Mouse (Mus musculus) megakaryocyte, embryonic 14.5 days (primary cell): ENCODE measurements around the gene Atg2a. TPM values are rescaled to one million over a fixed set of nuclear protein-coding genes. Genes with fewer than 3 reads are reported as not detected.

Experiments used
- H3K27me3 ChIP-seq: replicated peaks from 2 replicates; pipeline ENCODE3; 2012; ENCODE audit warnings: inconsistent platforms
- H3K36me3 ChIP-seq: replicated peaks from 2 replicates; pipeline ENCODE3; 2012; ENCODE audit warnings: low read length, inconsistent platforms, mixed read lengths
- H3K4me1 ChIP-seq: 2 replicates; pipeline ENCODE4 v1.6.1; 2012; ENCODE audit warnings: inconsistent platforms
- H3K4me3 ChIP-seq: replicated peaks from 2 replicates; pipeline ENCODE3; 2012; ENCODE audit warnings: moderate library complexity, mild to moderate bottlenecking, inconsistent platforms
- H3K9me3 ChIP-seq: 2 replicates; pipeline ENCODE4 v1.6.1; 2012; ENCODE audit warnings: inconsistent platforms
- FLI1 ChIP-seq: IDR thresholded peaks from 2 replicates; pipeline ENCODE4 v1.6.1; 2012; ENCODE audit warnings: low read length, inconsistent platforms, mixed read lengths
- GATA1 ChIP-seq: IDR thresholded peaks from 3 replicates; pipeline ENCODE4 v1.6.1; 2012; ENCODE audit warnings: mixed read lengths, low read length, inconsistent platforms, borderline replicate concordance
- polyA plus RNA-seq: library from polyadenylated mRNA; stranded (reverse); fragments of >175 nt; gene quantifications from 2 replicates; pipeline ENCODE4 v1.2.3, GENCODE M21; 2012; ENCODE audit warnings: low replicate concordance; ENCODE audit not compliant: insufficient read depth

The Atg2a gene
- polyA plus RNA-seq, 1 experiment: 34.7 TPM

DNA sequence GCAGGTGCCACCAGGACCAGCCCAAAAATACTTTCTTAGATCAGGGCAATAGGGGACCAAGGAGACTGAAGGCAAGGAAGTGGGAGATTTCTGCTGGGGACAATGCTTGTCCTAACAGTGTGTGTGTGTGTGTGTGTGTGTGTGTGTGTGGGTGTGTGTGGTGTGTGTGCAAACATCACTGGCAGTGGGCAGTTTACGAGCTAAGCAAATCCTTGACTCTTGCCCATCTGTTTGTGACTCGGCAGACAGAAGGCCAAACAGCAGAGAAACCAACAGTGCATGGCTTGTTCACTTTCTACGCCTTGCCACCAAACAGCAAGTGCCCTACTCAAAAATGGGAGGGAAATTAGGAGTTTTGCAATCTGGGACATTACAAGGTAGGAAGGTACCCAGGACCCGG, 32.1 kb downstream of the Atg2a start:
- no peak for TF ChIP-seq GATA1
- no peak for TF ChIP-seq FLI1
- no peak overlapping the region for H3K4me3 ChIP-seq
- H3K9me3 ChIP-seq: no peaks in the 10 kb centered on the region

DNA sequence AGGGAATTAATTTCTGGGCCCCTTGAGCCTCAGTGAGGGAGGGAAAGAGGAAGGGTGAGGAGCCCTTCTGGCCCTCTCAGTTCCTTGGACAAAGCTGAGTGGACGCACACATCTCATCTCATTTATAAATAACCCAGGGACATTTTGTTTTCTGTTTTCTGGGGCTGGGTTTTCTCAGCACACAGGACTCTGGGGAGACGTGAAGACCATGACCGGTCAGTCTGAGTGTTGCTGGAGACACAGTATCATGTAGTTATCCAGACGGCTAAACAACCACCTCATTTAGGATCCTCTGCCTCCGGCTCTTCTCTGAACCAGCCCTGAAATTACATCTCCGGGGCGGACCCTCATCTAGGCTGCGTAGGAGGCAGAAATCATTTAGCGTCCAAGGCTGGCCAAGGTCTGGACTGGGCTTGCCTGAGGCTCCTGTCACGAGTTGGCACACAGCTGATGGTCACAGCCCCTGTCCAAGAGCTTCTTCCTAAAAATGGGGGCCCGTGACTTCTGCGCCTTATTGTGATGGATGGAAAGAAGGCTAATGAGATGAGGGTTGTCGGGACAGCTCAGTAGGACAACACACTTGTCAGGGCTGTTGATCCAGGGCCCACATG, 32.6 kb downstream of the Atg2a start:
- Histone ChIP-seq H3K4me1 (peaks cover 53% of the 10 kb centered on the region), H3K9me3 (no peaks in the 10 kb centered on the region), H3K4me3 (no peak overlapping the region), H3K36me3 (peaks cover 17% of the 10 kb centered on the region), H3K27me3 (no peaks in the 10 kb centered on the region)
- TF ChIP-seq FLI1 (no peak), GATA1 (no peak)

More for the DNA sequence above, 32.1 kb downstream of the Atg2a start:
- Histone ChIP-seq H3K27me3 (no peaks in the 10 kb centered on the region), H3K4me1 (peaks cover 50% of the 10 kb centered on the region), H3K36me3 (peaks cover 11% of the 10 kb centered on the region)

DNA sequence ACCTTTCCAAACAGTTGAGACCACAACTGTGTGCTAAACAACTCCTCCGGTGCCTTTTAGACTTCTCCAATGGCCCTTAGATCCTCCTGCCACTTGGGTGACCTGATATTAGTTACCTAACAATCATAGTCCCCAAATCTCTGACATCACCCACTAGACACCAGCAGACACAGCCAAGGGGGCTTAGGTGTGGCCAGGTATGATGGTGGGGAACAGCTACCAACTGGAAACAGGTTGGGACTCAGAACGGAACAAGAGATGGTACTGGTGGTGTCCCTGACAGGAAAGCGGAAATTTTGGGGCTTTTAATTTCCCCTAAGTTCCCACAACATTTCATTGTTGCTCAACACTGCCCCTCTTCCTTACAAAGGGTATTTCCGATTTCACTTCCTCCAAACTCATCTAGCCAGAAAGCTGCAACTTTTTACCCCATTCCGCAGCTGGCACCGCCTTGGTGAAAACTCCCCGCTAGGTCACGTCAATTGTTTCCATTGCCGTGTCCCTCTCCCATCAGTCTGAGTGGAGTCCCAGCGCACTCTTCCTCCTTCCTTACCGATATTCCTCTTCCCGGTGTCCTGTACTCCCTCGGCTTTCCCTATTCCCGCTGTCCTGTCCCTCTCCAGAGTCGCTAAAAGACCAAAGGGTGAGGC, 34.4 kb downstream of the Atg2a start:
- TF ChIP-seq GATA1 (no peak), FLI1 (no peak)
- Histone ChIP-seq H3K9me3 (no peaks in the 10 kb centered on the region), H3K4me1 (peaks cover 64% of the 10 kb centered on the region), H3K27me3 (no peaks in the 10 kb centered on the region), H3K4me3 (peak overlapping the region; percentile 100), H3K36me3 (peaks cover 34% of the 10 kb centered on the region)

DNA sequence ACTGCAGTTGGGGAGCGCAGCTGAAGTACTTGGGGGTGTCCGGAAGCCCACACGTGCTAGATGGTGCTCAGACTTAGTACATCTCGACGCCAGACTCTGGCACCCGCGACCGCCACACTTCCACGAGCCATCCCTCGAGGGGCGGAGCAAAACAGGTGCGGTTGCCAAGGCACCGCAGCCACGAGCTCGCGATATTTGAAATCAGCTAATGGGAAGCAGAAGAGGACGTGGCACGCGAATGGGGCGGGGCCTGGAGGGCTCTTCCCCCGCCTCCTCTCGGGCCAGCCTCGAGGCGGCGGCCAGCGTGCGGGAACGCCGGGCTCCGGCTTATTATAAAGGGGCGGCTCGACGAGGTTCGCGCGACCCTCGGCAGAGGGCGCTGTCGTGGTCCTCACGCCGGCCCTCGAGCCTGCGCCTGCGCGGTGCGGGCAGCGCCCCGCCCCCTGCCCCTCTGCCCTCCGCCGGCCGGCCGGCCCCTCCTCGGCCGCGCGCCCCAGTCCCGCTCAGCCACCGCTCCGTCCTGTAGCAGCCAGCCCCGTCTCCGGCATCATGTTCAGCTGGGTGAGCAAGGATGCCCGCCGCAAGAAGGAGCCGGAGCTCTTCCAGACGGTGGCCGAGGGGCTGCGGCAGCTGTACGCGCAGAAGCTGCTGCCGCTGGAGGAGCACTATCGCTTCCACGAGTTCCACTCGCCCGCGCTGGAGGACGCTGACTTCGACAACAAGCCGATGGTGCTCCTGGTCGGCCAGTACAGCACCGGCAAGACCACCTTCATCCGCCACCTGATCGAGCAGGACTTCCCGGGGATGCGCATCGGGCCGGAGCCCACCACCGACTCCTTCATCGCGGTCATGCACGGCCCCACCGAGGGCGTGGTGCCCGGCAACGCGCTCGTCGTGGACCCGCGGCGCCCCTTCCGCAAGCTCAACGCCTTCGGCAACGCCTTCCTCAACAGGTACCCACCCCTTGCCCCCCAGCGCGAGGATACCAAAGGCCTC, 35.3 kb downstream of the Atg2a start, which contains the start of gene Ehd1:
Ehd1 (plus strand) TSS at position 300 of the 996 bp plus-strand sequence.
- TF ChIP-seq GATA1 (no peak), FLI1 (no peak)
- no peaks in the 10 kb centered on the region for H3K27me3 ChIP-seq
- H3K36me3 ChIP-seq: peaks cover 43% of the 10 kb centered on the region
- H3K4me1 ChIP-seq: peaks cover 73% of the 10 kb centered on the region
- H3K4me3 ChIP-seq: peak within 1 kb of the TSS; percentile 100
- H3K9me3 ChIP-seq: no peaks in the 10 kb centered on the region

DNA sequence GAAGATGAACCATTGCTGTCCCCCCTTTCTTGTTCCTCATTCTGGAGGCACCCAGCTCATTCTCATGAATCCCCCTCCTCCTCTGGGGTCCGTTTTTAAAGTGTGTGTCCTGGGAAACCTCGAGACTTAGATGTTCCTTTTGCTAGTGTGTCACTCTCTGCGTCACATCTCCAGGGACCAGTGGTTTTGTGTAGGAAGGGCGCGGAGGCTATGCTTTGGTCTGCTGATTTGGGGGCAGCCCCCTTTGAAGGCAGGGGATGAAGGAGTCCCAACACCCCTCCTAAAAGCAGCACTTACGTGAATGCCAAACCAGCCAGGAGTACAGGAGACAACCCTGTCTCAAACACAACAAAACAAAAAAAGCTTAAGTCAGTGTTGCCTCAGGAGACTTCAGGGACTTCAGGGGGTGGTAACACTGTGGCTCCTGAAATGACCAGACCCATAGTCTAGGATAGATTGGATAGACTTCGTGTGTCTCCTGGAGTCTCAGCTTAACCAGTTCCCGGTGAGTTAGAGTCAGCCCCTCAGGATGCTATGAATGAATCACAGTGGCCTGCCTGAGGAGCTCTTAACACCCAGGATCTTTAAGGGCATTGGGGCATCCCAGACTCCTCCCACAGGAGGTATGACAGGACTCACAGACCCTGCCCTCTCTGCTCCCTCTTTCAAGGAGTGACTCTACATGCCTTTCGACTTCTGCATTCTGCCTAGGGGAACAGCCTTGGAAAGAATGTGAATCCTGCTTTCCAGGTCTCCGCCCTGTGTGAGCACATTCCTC, 36.4 kb downstream of the Atg2a start:
- Histone ChIP-seq H3K27me3 (no peaks in the 10 kb centered on the region), H3K36me3 (peaks cover 54% of the 10 kb centered on the region), H3K4me3 (peak overlapping the region; percentile 100), H3K4me1 (peaks cover 81% of the 10 kb centered on the region), H3K9me3 (no peaks in the 10 kb centered on the region)
- no peak for TF ChIP-seq FLI1
- no peak for TF ChIP-seq GATA1

DNA sequence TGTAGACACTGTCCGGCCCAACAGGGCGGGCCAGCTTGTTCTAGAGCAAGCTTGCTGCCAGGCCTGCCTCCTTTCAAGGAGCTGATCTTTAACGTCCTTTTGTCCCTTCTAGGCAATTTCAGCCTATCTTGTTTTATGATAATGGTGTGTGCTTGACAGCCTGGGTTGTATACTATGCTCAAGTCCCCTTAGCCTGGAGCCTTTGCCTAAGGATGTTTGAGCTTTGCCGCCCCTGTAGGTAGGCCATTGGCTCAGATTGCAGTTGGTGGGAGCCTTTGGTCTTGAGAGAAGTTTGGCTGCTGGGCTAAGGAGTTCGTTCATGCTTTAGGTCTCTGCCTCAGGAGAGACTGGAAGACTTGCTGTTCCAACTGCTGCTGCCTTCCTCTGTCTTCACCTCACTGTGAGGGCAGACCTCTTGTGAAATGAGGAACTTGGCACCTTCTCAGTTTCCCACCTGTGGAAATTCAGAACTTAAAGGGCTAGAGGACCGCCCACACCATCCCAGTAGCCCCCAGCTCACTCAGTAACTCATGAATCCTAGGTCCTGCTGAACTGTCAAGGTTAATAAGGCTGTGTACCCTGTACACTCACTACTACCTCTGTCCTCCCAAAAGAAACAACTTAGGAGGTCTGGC, 37.1 kb downstream of the Atg2a start:
- Histone ChIP-seq H3K4me1 (peaks cover 84% of the 10 kb centered on the region), H3K27me3 (no peaks in the 10 kb centered on the region), H3K36me3 (peaks cover 61% of the 10 kb centered on the region), H3K4me3 (peak overlapping the region; percentile 100), H3K9me3 (no peaks in the 10 kb centered on the region)
- TF ChIP-seq GATA1 (no peak), FLI1 (no peak)

DNA sequence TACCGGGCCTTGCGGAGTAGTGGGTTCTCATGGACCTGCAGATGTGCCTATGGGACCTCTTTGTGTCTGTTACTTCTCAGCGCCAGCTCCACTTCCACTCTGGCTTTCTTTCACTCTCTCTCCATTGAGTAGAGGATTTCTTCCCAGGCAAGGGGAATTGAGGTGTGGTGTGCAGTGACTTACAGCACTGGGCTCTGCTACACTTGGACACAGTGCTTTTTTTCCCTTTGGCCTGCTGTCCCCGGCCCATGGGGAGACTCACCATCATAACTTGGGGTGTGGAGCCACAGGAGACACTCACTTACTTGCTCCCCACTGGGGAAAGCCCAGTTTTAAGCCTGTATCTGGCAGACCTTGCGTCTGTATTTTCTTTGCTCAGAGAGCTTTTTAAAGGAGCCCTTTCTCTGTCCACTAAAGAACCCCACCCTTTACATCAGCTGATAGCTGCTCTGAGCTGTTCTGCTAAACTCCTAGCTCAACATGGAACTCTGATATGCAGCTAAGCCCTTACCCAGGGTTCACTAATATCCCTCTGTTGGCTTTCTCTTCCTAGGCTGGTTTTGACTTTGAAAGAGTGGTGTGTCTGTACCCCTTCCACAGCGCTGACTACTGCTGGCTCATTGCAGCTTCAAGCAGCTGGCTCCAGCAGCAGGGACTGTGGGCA, 38.1 kb downstream of the Atg2a start:
- Histone ChIP-seq H3K4me3 (peak overlapping the region; percentile 100), H3K9me3 (no peaks in the 10 kb centered on the region), H3K4me1 (peaks cover 84% of the 10 kb centered on the region), H3K36me3 (peaks cover 68% of the 10 kb centered on the region), H3K27me3 (no peaks in the 10 kb centered on the region)
- no peak for TF ChIP-seq GATA1
- no peak for TF ChIP-seq FLI1

DNA sequence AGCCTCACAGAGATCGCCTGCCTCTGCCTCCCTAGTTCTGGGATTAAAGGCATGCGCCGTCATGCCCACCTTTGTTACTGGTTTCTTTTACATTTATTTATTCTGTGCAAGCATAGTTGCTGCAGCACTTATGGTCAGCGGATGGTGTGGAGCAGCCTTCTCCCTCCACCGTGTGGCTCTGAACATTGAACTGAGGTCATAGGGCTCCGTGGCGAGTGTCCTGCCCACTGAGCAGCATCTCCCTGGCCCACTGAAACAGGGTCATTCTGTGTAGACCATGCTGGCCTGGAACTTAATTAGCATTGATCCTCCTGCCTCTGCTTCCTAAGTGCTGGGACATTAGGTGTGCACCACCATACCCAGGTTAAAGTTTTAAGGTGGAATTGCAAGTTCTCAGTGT, 39.1 kb downstream of the Atg2a start:
- Histone ChIP-seq H3K4me1 (peaks cover 84% of the 10 kb centered on the region), H3K4me3 (peak overlapping the region; percentile 100), H3K27me3 (no peaks in the 10 kb centered on the region), H3K9me3 (no peaks in the 10 kb centered on the region), H3K36me3 (peaks cover 77% of the 10 kb centered on the region)
- TF ChIP-seq FLI1 (no peak), GATA1 (no peak)
